ENCODE assay signal across 29 mouse cellular contexts in the genomic region with DNA sequence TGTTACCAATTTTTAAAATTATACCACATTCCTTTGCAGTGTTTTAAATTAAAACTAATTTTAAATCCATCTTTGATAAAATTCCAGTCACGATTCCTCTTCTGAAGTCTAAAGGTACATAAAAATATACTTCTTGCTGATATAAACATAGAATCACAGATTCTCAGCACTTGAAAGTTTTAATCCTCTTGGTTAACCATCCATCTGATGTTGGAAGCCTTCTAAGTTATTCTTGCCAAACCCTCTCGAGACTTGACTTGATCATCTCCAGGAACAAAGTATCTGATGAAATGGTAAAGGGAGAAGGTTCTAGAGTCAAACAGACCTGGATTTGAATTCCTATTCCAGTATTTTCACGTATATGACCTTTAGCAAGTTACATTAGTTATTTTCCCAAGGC. TPM values are rescaled to one million over a fixed set of nuclear protein-coding genes. Genes with fewer than 3 reads are reported as not detected.
DNase-seq lines count a peak whose midpoint lies in the region; ATAC-seq and TF ChIP-seq lines count a peak whose summit lies in the region.
"Had no signal": no experiment of that assay in that cellular context is flagged by ENCODE, and none has a peak within 500 bp of the region (broad histone marks: within the 10 kb centered on the region; RNA-seq: fewer than 3 reads in every experiment).

No protein-coding gene starts in this region.

- intact Hi-C loops in left cerebral cortex, adult 2 months (cut with DNase I), result loop anchor here (2.0 kb wide), 1 partner anchor 31 kb away; no protein-coding TSS in a partner anchor

- H3K4me3 ChIP-seq in left cerebral cortex, adult 2 months, result no peak overlapping the region
- no peak overlapping the region for H3K4me3 ChIP-seq in hindbrain, embryonic 13.5 days
- H3K4me3 ChIP-seq: embryonic facial prominence, embryonic 13.5 days; embryonic facial prominence, embryonic 15.5 days; erythroblast, embryonic 14.5 days; forebrain, embryonic 10.5 days; forebrain, embryonic 12.5 days had no signal

- no peaks in the 10 kb centered on the region for H3K4me1 ChIP-seq in hindbrain, embryonic 13.5 days (replicated peaks)
- H3K4me1 ChIP-seq: embryonic facial prominence, embryonic 13.5 days; embryonic facial prominence, embryonic 15.5 days; forebrain, embryonic 10.5 days; forebrain, embryonic 12.5 days had no signal

- H3K27me3 ChIP-seq in hindbrain, embryonic 13.5 days, result no peaks in the 10 kb centered on the region
- H3K27me3 ChIP-seq: CH12.LX; embryonic facial prominence, embryonic 13.5 days; embryonic facial prominence, embryonic 15.5 days; forebrain, embryonic 12.5 days; Patski had no signal

- no peak overlapping the region for H3K9ac ChIP-seq in hindbrain, embryonic 13.5 days
- H3K9ac ChIP-seq: embryonic facial prominence, embryonic 13.5 days; embryonic facial prominence, embryonic 15.5 days; forebrain, embryonic 12.5 days had no signal

- 93% methylated on average over 3 of the region's 3 CpGs for WGBS in hindbrain, embryonic 13.5 days

- no peak overlapping the region for H3K4me2 ChIP-seq in hindbrain, embryonic 13.5 days
- H3K4me2 ChIP-seq: embryonic facial prominence, embryonic 13.5 days; embryonic facial prominence, embryonic 15.5 days; forebrain, embryonic 12.5 days had no signal

- peak; percentile 79 for ATAC-seq in frontal cortex, adult (ENCODE audit: low TSS enrichment)
- no peak for ATAC-seq in hindbrain, embryonic 13.5 days (ENCODE audit: low FRiP score)
- ATAC-seq: activated CD4-positive, CD25-positive, alpha-beta regulatory T cell, adult 4 months; CD4-positive, CD25-positive, alpha-beta regulatory T cell, adult 4 months; forebrain, embryonic 14.5 days; forebrain, embryonic 16.5 days; Patski had no signal

- no peaks in the 10 kb centered on the region for H3K36me3 ChIP-seq in hindbrain, embryonic 13.5 days
- H3K36me3 ChIP-seq: embryonic facial prominence, embryonic 13.5 days; embryonic facial prominence, embryonic 15.5 days; forebrain, embryonic 10.5 days; forebrain, embryonic 12.5 days; G1E had no signal

- peak overlapping the region; percentile 40; the same call in 1 of the 2 replicates for H3K27ac ChIP-seq in left cerebral cortex, adult 2 months
- H3K27ac ChIP-seq in hindbrain, embryonic 13.5 days, result no peak overlapping the region
- H3K27ac ChIP-seq: embryonic facial prominence, embryonic 13.5 days; embryonic facial prominence, embryonic 15.5 days; forebrain, embryonic 10.5 days; forebrain, embryonic 12.5 days had no signal

- DNase-seq in frontal cortex, postnatal 10 days (ENCODE audit: low spot score in 2 of 2), result no peak
- DNase-seq in left cerebral cortex, adult 2 months (ENCODE audit: extremely low spot score in 1 of 2, low spot score in 2 of 2), result no peak
- no peak for DNase-seq in left cerebral cortex, adult 18-20 months (ENCODE audit: low spot score in 2 of 2)
- DNase-seq: adrenal gland, adult 8-10 months; adrenal gland, postnatal 14 days; adrenal gland, postnatal 36 days; B cell, adult 2 months; cerebellum, adult 11 months; cerebellum, adult 18-20 months; cerebellum, adult 8-10 months; cerebellum, adult 9-11 months; cerebellum, postnatal 14 days; cerebellum, postnatal 36 days; embryo, embryonic 11 days had no signal

- TF ChIP-seq CTCF in left cerebral cortex, adult 2 months (IDR thresholded peaks at IDR 0.05), result no peak

- H3K9me3 ChIP-seq in hindbrain, embryonic 13.5 days, result no peaks in the 10 kb centered on the region
- H3K9me3 ChIP-seq: embryonic facial prominence, embryonic 13.5 days; embryonic facial prominence, embryonic 15.5 days; forebrain, embryonic 10.5 days; forebrain, embryonic 12.5 days; G1E had no signal

RNA-seq across cellular contexts. Expression of gene Pde1a, which starts 28.9 kb away (rescaled TPM):
- 100 to 1,000 TPM; 142 to 145 TPM for total RNA-seq in left cerebral cortex, adult 2 months (2021)
- total RNA-seq in left cerebral cortex, adult 18-20 months (2021), result 100 to 1,000 TPM; 152 to 160 TPM
- 4.6 TPM in 2 replicates for polyA plus RNA-seq in hindbrain, embryonic 13.5 days (2015; fragmentation: Nextera tagmentation; extraction: Ambion mirVana)
- total RNA-seq: common myeloid progenitor, adult 5-6 weeks had no signal
- polyA plus RNA-seq: activated CD4-positive, CD25-positive, alpha-beta regulatory T cell, adult 4 months; CD4-positive, CD25-positive, alpha-beta regulatory T cell, adult 4 months; erythroblast, embryonic 14.5 days; G1E had no signal
